Mouse (Mus musculus): ENCODE data around the gene Mgmt. TPM values are rescaled to one million over a fixed set of nuclear protein-coding genes. Genes with fewer than 3 reads are reported as not detected.

Mgmt gene
- polyA plus RNA-seq, 1 experiment from 2014 or later, result 5.8 TPM

DNA sequence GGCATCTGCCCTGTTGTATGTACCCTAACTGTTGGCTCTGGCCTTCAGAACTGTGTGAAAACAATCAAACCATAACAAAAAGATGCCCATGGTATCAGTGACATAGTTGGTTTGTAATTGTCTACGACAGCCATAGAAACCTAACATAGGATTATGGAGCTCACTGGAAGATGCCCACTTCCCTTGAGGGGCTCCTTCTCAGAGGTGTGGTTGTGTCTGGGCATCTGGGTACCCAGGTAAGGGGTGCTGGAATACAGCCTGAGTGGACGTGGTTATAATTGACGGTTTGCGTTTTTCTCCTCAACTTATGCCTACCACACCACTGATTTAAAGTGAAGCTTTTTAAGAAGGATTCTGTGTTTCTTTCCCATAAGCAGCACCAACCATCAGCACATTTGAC lies 28.5 kb upstream of the Mgmt start:
- H3K27ac ChIP-seq, result no peak overlapping the region
- H3K36me3 ChIP-seq, result no peaks in the 10 kb centered on the region
- H3K27me3 ChIP-seq, result peaks cover 11% of the 10 kb centered on the region
- no peak overlapping the region for H3K4me3 ChIP-seq (replicated peaks)
- peaks cover 15% of the 10 kb centered on the region for H3K4me1 ChIP-seq (replicated peaks)
- no peaks in the 10 kb centered on the region for H3K9me3 ChIP-seq
- ATAC-seq (ENCODE audit: insufficient number of reproducible peaks, insufficient read depth, low FRiP score, low TSS enrichment, low read depth), result no peak
- no peak overlapping the region for H3K4me2 ChIP-seq
- no peak overlapping the region for H3K9ac ChIP-seq (replicated peaks)
- 93% methylated on average over 4 of the region's 4 CpGs for WGBS

DNA sequence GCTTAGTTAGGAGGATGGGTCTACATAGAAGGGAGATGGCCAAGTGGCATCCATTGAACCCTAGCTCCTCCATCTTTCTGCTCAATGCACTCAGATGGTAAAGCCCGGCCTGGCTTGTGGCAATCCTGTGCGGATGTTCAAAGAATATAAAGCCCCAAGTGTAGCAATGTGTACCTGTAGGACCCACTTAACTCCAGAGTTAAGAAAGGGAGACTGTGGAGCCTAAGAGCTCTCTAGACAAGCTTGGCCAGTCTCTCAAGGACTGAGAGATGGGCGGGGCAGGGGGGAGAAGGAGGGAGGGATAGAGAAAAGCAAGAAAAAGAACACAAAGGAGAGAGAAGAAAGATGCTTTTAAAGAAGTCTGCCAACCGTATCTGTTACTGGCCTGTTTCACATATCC lies 27.9 kb upstream of the Mgmt start:
- H3K27ac ChIP-seq, result no peak overlapping the region
- no peak overlapping the region for H3K9ac ChIP-seq (replicated peaks)
- no peak for ATAC-seq (ENCODE audit: insufficient number of reproducible peaks, insufficient read depth, low FRiP score, low TSS enrichment, low read depth)
- H3K4me3 ChIP-seq (replicated peaks), result no peak overlapping the region
- H3K4me2 ChIP-seq, result no peak overlapping the region
- H3K4me1 ChIP-seq (replicated peaks), result peaks cover 17% of the 10 kb centered on the region
- H3K27me3 ChIP-seq, result peaks cover 15% of the 10 kb centered on the region
- no peaks in the 10 kb centered on the region for H3K36me3 ChIP-seq
- no peaks in the 10 kb centered on the region for H3K9me3 ChIP-seq
- 85% methylated on average over 4 of the region's 4 CpGs for WGBS

DNA sequence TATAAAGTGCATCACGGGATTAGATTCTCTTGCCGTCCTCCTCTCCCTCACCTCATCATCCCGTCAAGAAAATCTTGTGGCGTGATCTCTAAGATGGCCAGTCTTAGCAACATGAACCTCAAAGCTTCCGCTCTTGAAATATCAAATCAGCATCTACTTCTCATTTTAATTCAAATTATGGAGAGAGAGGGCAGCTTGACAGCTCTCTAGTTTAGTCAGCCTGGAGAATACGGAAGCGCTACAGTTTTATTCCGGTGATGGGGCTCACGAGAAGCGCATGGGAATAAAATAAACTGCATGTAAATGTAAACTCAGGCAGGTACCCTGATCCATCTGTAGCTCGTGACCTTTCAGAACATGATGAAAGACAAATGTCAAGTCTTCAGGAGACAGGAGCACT lies 22.9 kb upstream of the Mgmt start:
- Histone ChIP-seq H3K4me1 (replicated peaks) (peaks cover 9% of the 10 kb centered on the region), H3K9me3 (no peaks in the 10 kb centered on the region), H3K36me3 (no peaks in the 10 kb centered on the region), H3K9ac (replicated peaks) (no peak overlapping the region), H3K4me3 (replicated peaks) (no peak overlapping the region), H3K4me2 (no peak overlapping the region), H3K27me3 (peaks cover 7% of the 10 kb centered on the region), H3K27ac (no peak overlapping the region)
- WGBS, result 70% methylated on average over 11 of the region's 11 CpGs
- no peak for ATAC-seq (ENCODE audit: insufficient number of reproducible peaks, insufficient read depth, low FRiP score, low TSS enrichment, low read depth)

- no peaks in the 10 kb centered on the region for H3K36me3 ChIP-seq
- ATAC-seq (ENCODE audit: insufficient number of reproducible peaks, insufficient read depth, low FRiP score, low TSS enrichment, low read depth), result no peak
- H3K9me3 ChIP-seq, result no peaks in the 10 kb centered on the region
- H3K27ac ChIP-seq, result no peak overlapping the region
- H3K4me2 ChIP-seq, result no peak overlapping the region
- WGBS, result 6% methylated on average over 8 of the region's 8 CpGs
- peaks cover 9% of the 10 kb centered on the region for H3K4me1 ChIP-seq (replicated peaks)
- H3K27me3 ChIP-seq, result peaks cover 6% of the 10 kb centered on the region
- H3K4me3 ChIP-seq (replicated peaks), result no peak overlapping the region
- no peak overlapping the region for H3K9ac ChIP-seq (replicated peaks)
These were observed 22.4 kb upstream of the Mgmt start for GRCm38 (mm10) chr7:136872059-136872458.

- peaks cover 9% of the 10 kb centered on the region for H3K4me1 ChIP-seq (replicated peaks)
- no peaks in the 10 kb centered on the region for H3K36me3 ChIP-seq
- no peak overlapping the region for H3K27ac ChIP-seq
- WGBS, result 54% methylated on average over 1 of the region's 1 CpGs
- peaks cover 6% of the 10 kb centered on the region for H3K27me3 ChIP-seq
- ATAC-seq (ENCODE audit: insufficient number of reproducible peaks, insufficient read depth, low FRiP score, low TSS enrichment, low read depth), result no peak
- no peak overlapping the region for H3K4me3 ChIP-seq (replicated peaks)
- H3K9ac ChIP-seq (replicated peaks), result no peak overlapping the region
- H3K4me2 ChIP-seq, result no peak overlapping the region
- no peaks in the 10 kb centered on the region for H3K9me3 ChIP-seq
These were observed 20.0 kb upstream of the Mgmt start for GRCm38 (mm10) chr7:136874396-136874795.

GRCm38 (mm10) chr7:136880386-136880785 lies 14.0 kb upstream of the Mgmt start:
- Histone ChIP-seq H3K4me1 (replicated peaks) (no peaks in the 10 kb centered on the region), H3K27me3 (no peaks in the 10 kb centered on the region), H3K9ac (replicated peaks) (no peak overlapping the region), H3K9me3 (no peaks in the 10 kb centered on the region), H3K36me3 (no peaks in the 10 kb centered on the region), H3K4me3 (replicated peaks) (no peak overlapping the region), H3K27ac (no peak overlapping the region), H3K4me2 (no peak overlapping the region)
- whole genome bisulfite sequencing, result 89% methylated on average over 4 of the region's 4 CpGs
- no peak for ATAC-seq (ENCODE audit: insufficient number of reproducible peaks, insufficient read depth, low FRiP score, low TSS enrichment, low read depth)

DNA sequence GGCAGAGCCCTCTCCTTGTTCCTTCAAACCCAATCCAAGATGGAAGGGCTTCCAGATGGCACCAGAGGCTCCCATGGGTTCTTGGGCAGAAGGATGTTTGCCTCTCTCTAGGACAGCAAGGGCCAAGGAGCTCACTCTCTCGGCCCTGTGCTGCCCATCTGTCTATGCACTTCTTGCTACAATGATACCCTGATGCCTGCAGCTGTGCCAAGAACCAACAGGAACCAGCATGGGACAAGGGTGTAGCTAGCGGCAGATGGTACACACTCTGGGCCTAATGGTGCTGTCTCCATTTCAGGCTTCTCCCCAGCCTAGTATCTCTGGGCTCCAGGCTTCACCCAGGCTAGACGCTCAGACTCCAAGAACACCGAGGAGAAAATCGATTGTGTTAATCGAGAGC lies 6.3 kb upstream of the Mgmt start:
- Histone ChIP-seq H3K4me3 (replicated peaks) (no peak overlapping the region), H3K27me3 (peaks cover 4% of the 10 kb centered on the region; the same call in 1 of the 2 replicates), H3K9ac (replicated peaks) (no peak overlapping the region), H3K9me3 (no peaks in the 10 kb centered on the region), H3K4me2 (no peak overlapping the region), H3K4me1 (replicated peaks) (no peaks in the 10 kb centered on the region), H3K27ac (no peak overlapping the region), H3K36me3 (no peaks in the 10 kb centered on the region)
- WGBS, result 69% methylated on average over 6 of the region's 6 CpGs
- ATAC-seq (ENCODE audit: insufficient number of reproducible peaks, insufficient read depth, low FRiP score, low TSS enrichment, low read depth), result no peak

- WGBS, result 94% methylated on average over 1 of the region's 1 CpGs
- Histone ChIP-seq H3K27me3 (no peaks in the 10 kb centered on the region), H3K4me2 (peak overlapping the region; percentile 60; the same call in 1 of the 2 replicates), H3K4me3 (replicated peaks) (no peak overlapping the region), H3K27ac (no peak overlapping the region), H3K36me3 (no peaks in the 10 kb centered on the region), H3K4me1 (replicated peaks) (peaks cover 25% of the 10 kb centered on the region), H3K9me3 (0 out of 2 replicates have a peak, but pooled peaks cover 2% of the 10 kb centered on the region), H3K9ac (replicated peaks) (no peak overlapping the region)
- no peak for ATAC-seq (ENCODE audit: insufficient number of reproducible peaks, insufficient read depth, low FRiP score, low TSS enrichment, low read depth)
These were observed 942 bp downstream of the Mgmt start for GRCm38 (mm10) chr7:136895356-136895755.

DNA sequence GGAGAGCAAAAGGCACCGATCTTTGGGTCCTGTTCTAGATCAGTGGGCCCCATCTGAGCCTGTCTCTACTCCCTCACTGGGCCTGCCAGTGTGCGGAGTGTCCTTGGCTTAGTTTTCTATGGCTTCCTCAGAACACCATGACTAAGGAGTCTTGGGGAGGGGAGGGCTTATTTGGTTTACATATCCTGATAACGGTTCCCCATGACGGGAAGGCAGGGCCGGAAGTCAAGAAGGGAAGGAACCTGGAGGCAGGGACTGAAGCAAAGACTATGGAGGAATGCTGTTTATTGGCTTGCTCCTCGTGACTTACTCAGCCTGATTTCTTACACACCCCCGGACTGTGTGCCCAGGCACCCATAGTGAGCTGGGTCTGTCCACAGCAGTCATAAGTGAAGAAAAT lies 1.4 kb downstream of the Mgmt start:
- Histone ChIP-seq H3K36me3 (no peaks in the 10 kb centered on the region), H3K4me1 (replicated peaks) (peaks cover 25% of the 10 kb centered on the region), H3K4me2 (no peak overlapping the region), H3K9ac (replicated peaks) (no peak overlapping the region), H3K27ac (no peak overlapping the region), H3K4me3 (replicated peaks) (no peak overlapping the region), H3K9me3 (0 out of 2 replicates have a peak, but pooled peaks cover 4% of the 10 kb centered on the region), H3K27me3 (no peaks in the 10 kb centered on the region)
- 91% methylated on average over 7 of the region's 7 CpGs for WGBS
- ATAC-seq (ENCODE audit: insufficient number of reproducible peaks, insufficient read depth, low FRiP score, low TSS enrichment, low read depth), result no peak

GRCm38 (mm10) chr7:136897481-136897880 lies 3.1 kb downstream of the Mgmt start:
- Histone ChIP-seq H3K9ac (replicated peaks) (no peak overlapping the region), H3K9me3 (0 out of 2 replicates have a peak, but pooled peaks cover 10% of the 10 kb centered on the region), H3K4me1 (replicated peaks) (peaks cover 25% of the 10 kb centered on the region), H3K4me2 (no peak overlapping the region), H3K27me3 (no peaks in the 10 kb centered on the region), H3K27ac (no peak overlapping the region), H3K36me3 (no peaks in the 10 kb centered on the region), H3K4me3 (replicated peaks) (no peak overlapping the region)
- no peak for ATAC-seq (ENCODE audit: insufficient number of reproducible peaks, insufficient read depth, low FRiP score, low TSS enrichment, low read depth)
- 40% methylated on average over 1 of the region's 1 CpGs for WGBS

DNA sequence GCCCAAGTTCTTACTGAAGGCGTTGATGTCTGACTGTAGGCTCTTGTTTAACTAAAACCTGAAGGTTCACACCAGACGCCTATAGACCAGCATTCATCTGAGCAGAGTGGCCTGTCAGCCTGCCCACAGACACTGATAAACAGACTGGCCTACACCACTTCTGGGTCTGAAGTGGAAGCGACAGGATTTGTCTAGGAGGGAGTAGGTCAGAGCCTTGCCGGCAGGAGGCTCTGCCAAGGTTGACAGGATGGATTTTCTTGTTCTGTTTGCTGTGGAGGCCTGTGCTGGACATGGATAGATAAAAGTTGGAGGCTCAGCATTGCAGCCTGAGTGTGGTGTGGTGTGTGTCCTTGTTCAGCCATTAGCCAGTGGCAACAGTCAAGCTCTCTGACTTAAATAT lies 3.6 kb downstream of the Mgmt start:
- no peak overlapping the region for H3K4me3 ChIP-seq (replicated peaks)
- H3K36me3 ChIP-seq, result no peaks in the 10 kb centered on the region
- no peak for ATAC-seq (ENCODE audit: insufficient number of reproducible peaks, insufficient read depth, low FRiP score, low TSS enrichment, low read depth)
- peaks cover 25% of the 10 kb centered on the region for H3K4me1 ChIP-seq (replicated peaks)
- 0 out of 2 replicates have a peak, but pooled peaks cover 10% of the 10 kb centered on the region for H3K9me3 ChIP-seq
- 77% methylated on average over 4 of the region's 4 CpGs for WGBS
- H3K27ac ChIP-seq, result no peak overlapping the region
- no peak overlapping the region for H3K9ac ChIP-seq (replicated peaks)
- H3K27me3 ChIP-seq, result no peaks in the 10 kb centered on the region
- no peak overlapping the region for H3K4me2 ChIP-seq

GRCm38 (mm10) chr7:136908616-136909144 lies 14.3 kb downstream of the Mgmt start:
- Histone ChIP-seq H3K4me3 (replicated peaks) (no peak overlapping the region), H3K9me3 (no peaks in the 10 kb centered on the region), H3K27me3 (no peaks in the 10 kb centered on the region), H3K9ac (replicated peaks) (no peak overlapping the region), H3K4me1 (replicated peaks) (peaks cover 16% of the 10 kb centered on the region), H3K27ac (no peak overlapping the region), H3K4me2 (no peak overlapping the region), H3K36me3 (no peaks in the 10 kb centered on the region)
- WGBS, result 95% methylated on average over 11 of the region's 11 CpGs
- no peak for ATAC-seq (ENCODE audit: insufficient number of reproducible peaks, insufficient read depth, low FRiP score, low TSS enrichment, low read depth)
